Mouse (Mus musculus) R1 (cell line): ENCODE data around the gene Kif3c.
A peak's percentile ranks its signal among the peaks of the same experiment; 100 is the strongest.

Experiments used
- DNase-seq: peaks from one replicate; pipeline ENCODE4 v3.0.0-alpha.2; 2018; ENCODE audit warnings: low read depth, low spot score

The Kif3c gene

GRCm38 (mm10) chr12:3364508-3365448 lies at the start of gene Kif3c:
Gene Kif3c, plus strand, starts transcription at chr12:3365132.
- DNase-seq: peak; percentile 74

DNA sequence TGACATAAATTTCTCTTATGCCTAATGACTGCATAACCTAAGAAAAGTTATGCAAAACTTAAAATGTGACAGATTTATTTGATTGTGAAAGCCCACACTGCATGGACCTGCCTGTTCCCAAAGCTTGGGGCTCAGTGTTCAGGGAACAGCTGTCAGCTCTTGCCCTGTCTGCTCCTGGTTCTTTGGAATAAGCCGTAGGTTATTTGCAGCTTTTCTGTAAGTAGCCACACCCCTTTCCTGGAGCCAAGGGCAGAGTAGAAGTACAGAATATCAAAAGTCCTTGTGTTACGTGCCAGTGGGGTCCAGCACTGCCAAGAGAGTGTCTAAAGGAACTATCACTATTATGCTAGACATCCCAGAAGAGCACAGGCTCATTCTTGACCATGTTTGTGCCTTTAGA lies 48.8 kb upstream of the Kif3c start:
- DNase-seq: no peak

DNA sequence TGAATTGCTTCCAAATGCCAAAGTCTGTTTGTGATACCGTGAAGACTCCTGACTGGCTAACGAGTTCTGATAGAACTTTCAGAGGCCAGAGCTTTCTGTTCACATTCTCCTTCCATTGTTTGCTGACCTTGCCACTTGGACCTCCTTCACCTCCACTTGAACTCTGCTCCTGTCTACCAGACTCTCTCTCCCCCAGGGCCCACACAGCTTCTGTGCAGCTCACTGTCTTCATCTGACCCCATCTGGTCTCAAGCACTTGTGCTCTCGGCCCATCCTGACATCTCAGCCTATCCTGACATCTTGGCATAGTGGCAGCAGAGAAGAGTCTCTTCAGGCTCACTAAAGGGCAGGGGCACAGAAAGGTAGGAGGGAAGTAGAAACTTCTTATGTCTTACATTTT lies 48.0 kb upstream of the Kif3c start:
- DNase-seq: peak; percentile 31

DNA sequence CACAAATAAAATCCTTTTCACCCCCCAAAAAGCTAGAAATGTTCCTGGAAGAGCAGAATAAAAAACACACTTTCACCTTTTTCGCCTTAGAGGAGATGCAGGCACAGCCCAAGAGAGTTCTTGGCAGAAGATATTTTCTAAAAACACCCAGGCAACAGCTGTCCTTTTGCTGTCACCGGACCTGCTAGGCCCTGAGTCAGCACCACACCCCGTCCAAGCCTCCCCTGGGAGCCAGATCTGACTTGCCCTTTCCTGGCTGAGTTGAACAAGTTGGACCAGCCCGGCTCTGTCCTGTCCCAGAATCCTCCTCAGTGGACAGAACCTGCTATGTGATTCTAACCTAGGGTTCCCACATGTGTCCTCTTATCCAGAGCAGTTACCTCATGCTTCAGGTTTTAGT lies 45.6 kb upstream of the Kif3c start:
- no peak for DNase-seq

GRCm38 (mm10) chr12:3323241-3323640 lies 41.7 kb upstream of the Kif3c start:
- no peak for DNase-seq

- DNase-seq: no peak
Measured at GRCm38 (mm10) chr12:3325232-3325631, 39.7 kb upstream of the Kif3c start.

DNA sequence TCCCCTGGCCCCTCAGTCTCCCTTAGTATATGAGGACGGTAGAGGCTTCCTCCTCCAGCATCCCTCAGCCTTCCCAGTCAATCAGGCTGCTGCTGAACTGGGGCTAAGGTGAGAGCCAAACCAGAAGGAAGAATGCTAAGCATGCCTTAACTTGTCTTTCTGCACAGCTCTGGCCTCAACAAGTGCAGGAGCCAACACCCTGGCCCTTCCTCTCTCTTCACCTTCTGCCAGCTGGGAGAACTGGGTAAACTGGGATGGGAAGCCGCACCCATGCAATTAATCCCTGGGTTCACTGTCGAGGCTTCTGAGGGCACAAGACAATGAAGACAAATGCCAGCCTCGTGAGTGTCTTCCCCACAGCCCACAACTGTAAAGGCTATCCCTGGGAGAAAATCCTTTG lies 35.3 kb upstream of the Kif3c start:
- DNase-seq: no peak

- no peak for DNase-seq
Measured at GRCm38 (mm10) chr12:3338931-3339330, 26.0 kb upstream of the Kif3c start.

DNA sequence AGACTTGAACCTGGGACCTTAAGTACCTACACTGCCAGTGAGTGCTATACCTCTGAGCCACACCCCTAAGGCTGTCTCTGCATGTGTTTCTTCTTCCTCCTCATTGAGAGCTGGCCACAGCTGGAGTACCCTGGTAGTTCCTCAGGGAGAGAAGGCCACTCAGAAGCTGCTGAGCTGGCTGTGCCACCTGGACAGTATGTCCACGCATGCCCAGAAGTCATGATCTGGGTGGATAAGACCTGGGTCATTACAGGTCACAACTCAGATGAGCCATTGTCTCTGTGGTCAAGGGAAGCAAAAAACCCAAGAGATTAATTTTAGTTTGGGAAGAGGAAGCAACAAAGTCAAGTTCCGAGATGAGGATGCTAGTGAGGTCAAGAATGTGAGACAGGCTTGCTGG lies 20.8 kb upstream of the Kif3c start:
- DNase-seq: no peak

DNA sequence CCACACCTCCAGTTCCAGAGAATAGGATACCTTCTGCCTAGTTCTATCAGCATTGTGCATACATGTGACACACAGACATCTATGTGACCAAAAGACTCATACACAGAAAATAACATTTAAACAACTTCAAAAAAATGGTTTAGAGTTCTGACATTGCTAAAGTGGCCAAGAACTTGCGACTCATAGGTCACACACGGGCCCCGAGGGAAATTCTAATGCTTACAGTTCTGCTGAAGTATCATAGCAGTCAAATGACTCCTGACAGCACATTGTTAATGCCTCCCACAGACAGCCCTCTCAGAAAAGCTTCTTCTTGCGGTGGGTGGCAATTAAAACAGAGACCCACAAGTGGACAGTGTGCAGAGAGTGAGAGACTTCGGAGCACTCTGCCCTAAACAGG lies 19.9 kb upstream of the Kif3c start:
- no peak for DNase-seq

DNA sequence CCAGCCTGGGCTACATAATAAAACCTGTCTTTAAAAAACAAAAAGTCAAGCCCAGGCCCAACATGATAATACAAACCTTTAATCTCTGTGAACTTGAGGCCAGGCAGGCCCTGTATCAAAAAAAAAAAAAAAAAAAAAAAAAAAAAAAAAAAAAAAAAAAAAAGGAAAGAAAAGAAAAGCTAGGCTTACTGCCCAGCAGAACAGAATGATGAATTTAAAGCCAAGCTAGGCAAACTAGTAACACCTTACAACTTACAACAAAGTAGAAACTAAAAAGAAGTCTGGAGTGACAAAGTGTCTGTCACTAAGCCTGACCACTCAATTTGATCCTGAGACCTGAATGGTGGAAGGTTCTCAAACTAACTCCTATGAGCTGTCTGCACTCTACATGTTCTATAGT lies 17.2 kb upstream of the Kif3c start:
- no peak for DNase-seq

- no peak for DNase-seq
Measured at GRCm38 (mm10) chr12:3349387-3349786, 15.5 kb upstream of the Kif3c start.

GRCm38 (mm10) chr12:3350136-3350535 lies 14.8 kb upstream of the Kif3c start:
- no peak for DNase-seq

- no peak for DNase-seq
Measured at GRCm38 (mm10) chr12:3352216-3352615, 12.7 kb upstream of the Kif3c start.

GRCm38 (mm10) chr12:3355068-3355467 lies 9.9 kb upstream of the Kif3c start:
- DNase-seq: no peak

DNA sequence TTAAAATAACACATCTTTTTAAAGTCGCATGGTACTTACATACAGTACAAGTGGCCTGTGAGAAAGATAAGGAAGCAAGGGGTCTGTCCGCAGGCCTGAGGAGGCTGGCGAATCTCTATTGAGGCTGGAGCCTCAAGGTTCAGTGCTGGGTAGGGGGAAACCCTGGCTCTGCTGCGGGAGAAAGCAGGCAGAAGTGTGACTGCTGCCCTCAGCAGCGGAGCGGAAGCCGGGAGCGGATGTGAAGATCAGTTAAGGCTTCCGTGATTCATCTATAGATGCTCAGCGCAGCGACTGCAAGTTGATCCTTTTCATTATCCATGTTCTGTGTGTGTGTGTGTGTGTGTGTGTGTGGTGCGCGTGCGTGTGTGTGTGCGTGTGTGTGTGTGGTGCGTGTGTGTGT lies 8.1 kb upstream of the Kif3c start:
- peak; percentile 37 for DNase-seq

- DNase-seq: peak; percentile 70
Measured at GRCm38 (mm10) chr12:3359302-3359701, 5.6 kb upstream of the Kif3c start.

GRCm38 (mm10) chr12:3360043-3360442 lies 4.9 kb upstream of the Kif3c start:
- no peak for DNase-seq

GRCm38 (mm10) chr12:3364076-3364475 lies 856 bp upstream of the Kif3c start:
- no peak for DNase-seq

- peak; percentile 41 for DNase-seq
Measured at GRCm38 (mm10) chr12:3365449-3366189, 687 bp downstream of the Kif3c start.

- no peak for DNase-seq
Measured at GRCm38 (mm10) chr12:3366190-3366956, 1.4 kb downstream of the Kif3c start.

DNA sequence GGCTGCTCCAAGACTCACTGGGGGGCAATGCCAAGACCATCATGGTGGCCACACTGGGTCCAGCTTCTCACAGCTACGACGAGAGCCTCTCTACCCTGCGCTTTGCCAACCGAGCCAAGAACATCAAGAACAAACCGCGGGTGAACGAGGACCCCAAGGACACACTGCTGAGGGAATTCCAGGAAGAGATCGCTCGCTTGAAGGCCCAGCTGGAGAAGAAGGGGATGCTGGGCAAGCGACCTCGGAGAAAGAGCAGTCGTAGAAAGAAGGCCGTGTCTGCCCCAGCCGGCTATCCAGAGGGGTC lies 2.0 kb downstream of the Kif3c start:
- no peak for DNase-seq
